Comparison of ENCODE assay signal across 8 mouse cellular contexts in the genomic region with DNA sequence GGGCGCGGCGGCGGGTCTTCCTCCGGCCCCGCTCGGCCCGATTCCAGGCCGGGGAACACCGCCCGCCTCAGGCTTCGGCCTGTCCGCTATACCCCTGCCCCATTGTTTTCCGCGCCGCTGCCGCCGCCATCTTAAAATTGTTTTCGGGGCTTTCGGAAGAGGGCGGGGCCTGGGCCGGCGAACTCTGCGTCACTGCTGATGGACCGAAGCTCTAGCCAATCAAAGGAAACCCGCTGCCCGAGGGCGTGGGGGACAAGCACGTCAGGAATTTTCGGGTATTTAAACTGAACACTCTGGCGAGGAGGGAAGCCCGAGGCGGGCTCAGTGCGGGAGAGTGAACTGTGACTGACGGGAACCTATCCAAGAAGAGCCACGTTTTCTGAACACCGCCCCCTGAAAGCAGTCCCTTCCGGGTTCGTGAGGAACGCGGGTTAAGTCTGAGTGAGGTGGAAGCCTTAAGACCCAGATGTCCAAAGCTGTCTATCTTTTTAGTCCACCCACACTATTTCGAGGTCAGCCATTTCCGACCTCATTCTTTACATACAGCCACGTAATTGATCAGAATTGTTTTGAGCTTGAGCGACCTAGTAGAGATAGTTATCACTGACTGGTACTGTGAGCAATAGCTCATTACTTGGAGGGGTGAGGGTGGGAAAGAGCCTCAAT. TPM values are rescaled to one million over a fixed set of nuclear protein-coding genes. Genes with fewer than 3 reads are reported as not detected.
DNase-seq lines count a peak whose midpoint lies in the region; ATAC-seq lines count a peak whose summit lies in the region.

Maml1 (minus strand) TSS at position 122 of the 666 bp plus-strand sequence.

- H3K4me1 ChIP-seq in forebrain, embryonic 14.5 days (ENCODE audit: control insufficient read depth, insufficient read depth, low read length) = peaks cover 18% of the 10 kb centered on the region
- H3K4me1 ChIP-seq in neural tube, embryonic 15.5 days = peaks cover 36% of the 10 kb centered on the region

- under 1% methylated on average over 45 of the region's 45 CpGs for WGBS in forebrain, embryonic 14.5 days
- WGBS in neural tube, embryonic 15.5 days = under 1% methylated on average over 40 of the region's 45 CpGs

- H3K4me3 ChIP-seq in forebrain, embryonic 14.5 days (ENCODE audit: low read depth, low read length) = peak within 1 kb of the TSS; percentile 98
- H3K4me3 ChIP-seq in neural tube, embryonic 15.5 days (replicated peaks) = peak within 1 kb of the TSS; percentile 86

- peak; percentile 99 for ATAC-seq in forebrain, embryonic 14.5 days
- peak; percentile 97 for ATAC-seq in neural tube, embryonic 15.5 days (ENCODE audit: low FRiP score)

- peak within 1 kb of the TSS; percentile 97 for H3K27ac ChIP-seq in forebrain, embryonic 14.5 days (ENCODE audit: low read depth, low read length)
- peak within 1 kb of the TSS; percentile 96 for H3K27ac ChIP-seq in neural tube, embryonic 15.5 days (replicated peaks)

- H3K9me3 ChIP-seq in forebrain, embryonic 14.5 days (replicated peaks; ENCODE audit: control insufficient read depth, low read length) = no peaks in the 10 kb centered on the region
- H3K9me3 ChIP-seq in neural tube, embryonic 15.5 days (replicated peaks) = no peaks in the 10 kb centered on the region

- H3K36me3 ChIP-seq in forebrain, embryonic 14.5 days (ENCODE audit: control insufficient read depth, insufficient read depth, low read length) = peaks cover 31% of the 10 kb centered on the region
- H3K36me3 ChIP-seq in neural tube, embryonic 15.5 days = peaks cover 22% of the 10 kb centered on the region

- H3K9ac ChIP-seq in forebrain, embryonic 14.5 days (ENCODE audit: low read length) = peak within 1 kb of the TSS; percentile 97
- peak within 1 kb of the TSS; percentile 93 for H3K9ac ChIP-seq in neural tube, embryonic 15.5 days (replicated peaks)

- H3K27me3 ChIP-seq in forebrain, embryonic 14.5 days (replicated peaks; ENCODE audit: control insufficient read depth, insufficient read depth, low read length) = no peaks in the 10 kb centered on the region
- H3K27me3 ChIP-seq in neural tube, embryonic 15.5 days (replicated peaks) = no peaks in the 10 kb centered on the region

- intact Hi-C loops in heart, postnatal 14 days (cut with DNase I) = loop anchor here (2.0 kb wide), 1 partner anchor 56 kb away; no protein-coding TSS in a partner anchor

- peak within 1 kb of the TSS; percentile 74 for H3K4me2 ChIP-seq in forebrain, embryonic 14.5 days (ENCODE audit: low read length)
- peak within 1 kb of the TSS; percentile 69 for H3K4me2 ChIP-seq in neural tube, embryonic 15.5 days

- peak; percentile 99 for DNase-seq in ES-CJ7 (ENCODE audit: low read depth, low spot score)
- DNase-seq in cerebellum, adult 11 months = peak; percentile 97
- DNase-seq in forebrain, embryonic 14.5 days (ENCODE audit: low spot score) = peak; percentile 99
- peak; percentile 97 for DNase-seq in heart, postnatal 14 days
- DNase-seq in layer of hippocampus, adult 11-12 months (ENCODE audit: low spot score) = peak; percentile 98
- peak; percentile 98 for DNase-seq in lung, adult 18-20 months
- DNase-seq in testis, postnatal 14 days (ENCODE audit: low spot score) = peak; percentile 98

RNA-seq across cellular contexts. Expression of gene Maml1, which starts in this region (rescaled TPM):
- polyA plus RNA-seq in forebrain, embryonic 14.5 days (2014; fragmentation: Nextera tagmentation; extraction: Ambion mirVana) = 5.4 and 5.8 TPM in 2 replicates
- total RNA-seq in heart, postnatal 14 days (2021) = 10 to 100 TPM; 14.7 to 17.8 TPM
- polyA plus RNA-seq in neural tube, embryonic 15.5 days (2015; fragmentation: Nextera tagmentation; extraction: Ambion mirVana) = 2.5 and 2.6 TPM in 2 replicates

Comparison
In these comparisons a context has a peak if more than half of its experiments do, and no peak if none do; other contexts are left out.
1. Peak in every context shown above with its lines: DNase-seq, ATAC-seq, H3K4me3 ChIP-seq and H3K27ac ChIP-seq.